ENCODE assay signal across 22 mouse cellular contexts in the genomic region with DNA sequence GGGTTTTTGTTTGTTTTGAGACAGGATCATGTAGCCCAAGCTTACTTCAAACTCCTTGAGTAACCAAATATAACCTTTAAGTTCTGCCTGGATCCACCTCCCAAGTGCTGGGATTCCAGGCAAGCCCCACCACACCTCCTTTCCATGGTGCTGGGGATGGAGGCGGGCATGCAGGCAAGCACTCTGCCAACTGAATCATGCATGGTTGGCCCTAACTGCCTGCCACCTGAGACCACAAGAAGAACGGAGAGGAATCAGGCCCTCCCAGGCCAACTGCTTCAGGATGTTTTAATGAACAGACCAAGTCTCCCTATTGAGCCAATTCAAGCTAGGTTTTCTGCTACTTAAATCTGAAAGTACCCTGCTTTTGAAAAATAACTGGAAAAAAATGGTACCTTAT.
"Had no signal": no experiment of that assay in that cellular context is flagged by ENCODE, and none has a peak within 500 bp of the region (broad histone marks: within the 10 kb centered on the region; RNA-seq: fewer than 3 reads in every experiment).

No protein-coding gene starts in this region.

- H3K27me3 ChIP-seq: intestine, embryonic 15.5 days; megakaryocyte, embryonic 14.5 days; midbrain, embryonic 12.5 days; neural tube, embryonic 13.5 days had no signal

- H3K9me3 ChIP-seq: intestine, embryonic 15.5 days; megakaryocyte, embryonic 14.5 days; midbrain, embryonic 12.5 days; neural tube, embryonic 13.5 days had no signal

- H3K27ac ChIP-seq: intestine, embryonic 15.5 days; kidney, postnatal 0 days; liver, embryonic 14.5 days; midbrain, embryonic 12.5 days; neural tube, embryonic 13.5 days had no signal

- H3K36me3 ChIP-seq: intestine, embryonic 15.5 days; midbrain, embryonic 12.5 days; neural tube, embryonic 13.5 days had no signal

- H3K4me2 ChIP-seq: intestine, embryonic 15.5 days; liver, embryonic 11.5 days; lung, embryonic 14.5 days; midbrain, embryonic 12.5 days; neural tube, embryonic 13.5 days had no signal

- H3K9ac ChIP-seq: intestine, embryonic 15.5 days; liver, embryonic 14.5 days; liver, postnatal 0 days; lung, embryonic 14.5 days; midbrain, embryonic 12.5 days; neural tube, embryonic 13.5 days had no signal

- H3K4me3 ChIP-seq: intestine, embryonic 15.5 days; megakaryocyte, embryonic 14.5 days; midbrain, embryonic 12.5 days; myocyte; neural tube, embryonic 13.5 days had no signal

- ATAC-seq: intestine, embryonic 15.5 days; liver, postnatal 0 days; lung, postnatal 0 days; midbrain, embryonic 16.5 days had no signal

- DNase-seq: kidney, adult 18-20 months; kidney, adult 9 months; kidney, postnatal 25 days; liver, postnatal 0 days; lung, embryonic 14.5 days; lung, postnatal 36 days; retina, postnatal 1 day; right cerebral cortex, postnatal 25 days; spleen, adult 18-20 months; thymus, adult 2 months; thymus, postnatal 14 days; thymus, postnatal 4 days had no signal
